Mouse (Mus musculus) heart, postnatal 0 days (tissue): Measurements from ENCODE around the gene Eef2kmt.

Experiments used
- CTCF ChIP-seq: IDR thresholded peaks from 2 replicates; pipeline ENCODE4 v1.5.1; 2016; ENCODE audit warnings: antibody characterized with exemption, control low read depth, low read depth
- EP300 ChIP-seq: IDR thresholded peaks from 2 replicates; pipeline ENCODE4 v1.6.1; 2016; ENCODE audit warnings: antibody characterized with exemption, low read depth

GRCm38 (mm10) chr16:5271411-5272035, 15.7 kb upstream of the Eef2kmt start:
- TF ChIP-seq CTCF = no peak
- TF ChIP-seq EP300 = no peak
